Mouse (Mus musculus) kidney, postnatal 25 days (tissue): ENCODE data around the gene Smyd5.

Source experiments
- DNase-seq, 2 experiments: peaks; one replicate each; pipeline ENCODE4 v3.0.0; 2021; ENCODE audit warnings: mixed read lengths in 2 of 2

Smyd5 gene

GRCm38 (mm10) chr6:85431842-85432431 lies at the start of gene Smyd5:
TSS of gene Smyd5 (plus strand) at chr6:85431989.
- peak; percentile 92 to 94 for DNase-seq

GRCm38 (mm10) chr6:85382791-85383190 lies 49.0 kb upstream of the Smyd5 start:
- DNase-seq, result no peak

- DNase-seq, result no peak
These were observed 43.2 kb upstream of the Smyd5 start for GRCm38 (mm10) chr6:85388608-85389007.

GRCm38 (mm10) chr6:85391803-85392202 lies 40.0 kb upstream of the Smyd5 start:
- peak; percentile 84 to 91 for DNase-seq

DNA sequence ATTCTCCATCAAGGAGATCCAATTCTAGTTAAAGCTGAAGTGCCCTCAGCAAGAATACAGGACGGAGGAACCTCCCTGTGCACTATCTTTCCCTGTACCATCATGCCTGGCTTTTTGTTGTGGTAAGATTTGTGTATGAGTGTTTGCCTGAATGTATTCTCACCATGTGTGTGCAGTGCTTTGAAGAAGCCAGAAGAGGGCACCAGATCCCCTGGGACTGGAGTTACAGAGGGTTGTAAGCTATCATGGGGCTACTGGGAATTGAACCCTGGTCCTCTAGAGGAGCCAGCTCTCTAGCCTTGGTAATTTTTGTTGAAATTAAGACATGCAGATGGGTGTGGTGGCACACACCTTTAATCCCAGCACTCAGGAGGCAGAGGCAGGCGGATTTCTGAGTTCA lies 36.4 kb upstream of the Smyd5 start:
- DNase-seq, result peak in 1 of 2 experiments; percentile 17

DNA sequence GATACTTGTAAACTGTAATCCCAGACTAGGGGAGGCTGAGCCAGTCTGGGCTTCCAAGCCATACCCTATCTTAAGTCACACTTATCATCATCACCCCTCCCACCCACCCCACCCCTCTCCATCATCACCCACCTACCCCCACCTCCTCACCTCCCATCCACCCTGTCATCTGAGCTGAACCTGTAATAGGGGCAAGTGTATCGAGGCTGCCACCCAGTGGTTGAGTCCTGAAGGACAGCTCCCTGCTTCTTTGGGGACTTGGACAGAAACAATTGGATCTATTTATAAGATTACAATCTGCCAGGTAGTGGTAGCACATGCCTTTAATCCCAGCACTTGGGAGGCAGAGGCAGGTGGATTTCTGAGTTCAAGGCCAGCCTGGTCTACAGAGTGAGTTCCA lies 34.6 kb upstream of the Smyd5 start:
- DNase-seq, result peak; percentile 60 to 76

DNA sequence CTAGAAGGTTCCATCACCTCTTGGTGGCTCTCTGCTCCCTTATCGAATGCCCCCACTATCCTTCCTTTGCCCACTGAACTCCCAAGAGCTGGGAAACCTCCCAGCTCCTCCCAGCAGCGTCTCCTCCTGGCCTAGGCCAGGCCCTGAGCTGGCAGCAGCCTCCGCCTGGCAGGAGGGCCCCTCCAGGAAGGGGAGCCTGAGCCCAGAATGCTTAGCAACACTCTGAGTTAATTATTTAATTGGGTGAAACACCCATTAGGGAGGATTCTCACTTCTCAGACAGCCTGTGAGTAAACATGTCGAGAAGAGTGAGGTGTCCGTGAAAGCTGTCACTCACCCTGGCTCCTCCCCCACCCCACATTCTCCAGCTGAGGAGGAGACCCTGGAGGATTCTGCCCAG lies 32.1 kb upstream of the Smyd5 start:
- DNase-seq, result peak; percentile 34 to 79

- DNase-seq, result no peak
These were observed 29.2 kb upstream of the Smyd5 start for GRCm38 (mm10) chr6:85402613-85403012.

DNA sequence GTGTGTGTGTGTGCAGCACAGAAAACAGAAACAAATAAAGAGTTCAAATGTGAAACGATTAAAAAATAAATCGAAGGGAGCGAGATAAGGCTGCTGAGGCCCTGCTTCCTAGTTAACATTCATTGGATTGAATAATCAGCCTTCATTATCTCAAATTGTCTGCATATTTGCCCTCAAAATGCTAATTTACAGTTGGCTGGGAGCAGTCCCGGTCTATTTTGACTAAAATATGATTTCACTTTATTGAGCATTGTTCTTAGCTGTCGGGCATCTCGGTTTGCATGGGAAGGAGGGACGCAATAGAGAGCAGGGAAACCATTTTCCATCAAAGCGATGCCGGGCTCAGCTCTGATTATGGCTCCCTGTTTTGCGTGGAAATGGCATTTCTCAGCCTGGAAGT lies 28.8 kb upstream of the Smyd5 start:
- DNase-seq, result no peak

DNA sequence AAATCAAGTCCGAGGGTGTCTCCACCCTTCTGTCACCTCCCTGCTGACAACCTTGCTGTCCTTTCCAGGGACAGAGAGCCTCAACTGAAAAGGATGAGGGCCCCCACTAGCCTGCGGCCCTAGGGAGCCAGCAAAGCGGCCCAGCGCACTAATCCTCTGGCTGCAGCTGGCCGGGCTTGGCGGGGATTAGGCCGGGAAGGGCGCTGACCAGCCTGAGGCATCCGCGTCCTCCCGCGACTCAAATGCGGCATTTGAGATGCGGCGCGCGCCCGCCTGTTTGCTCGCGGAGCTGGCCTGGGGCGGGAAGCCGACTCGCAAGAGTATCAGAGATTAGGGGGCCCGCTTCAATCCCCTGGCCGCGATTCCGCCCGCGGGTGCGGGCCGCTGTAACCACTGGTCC lies 22.8 kb upstream of the Smyd5 start:
- DNase-seq, result no peak

GRCm38 (mm10) chr6:85410771-85411273 lies 21.0 kb upstream of the Smyd5 start:
- peak; percentile 50 to 74 for DNase-seq

DNA sequence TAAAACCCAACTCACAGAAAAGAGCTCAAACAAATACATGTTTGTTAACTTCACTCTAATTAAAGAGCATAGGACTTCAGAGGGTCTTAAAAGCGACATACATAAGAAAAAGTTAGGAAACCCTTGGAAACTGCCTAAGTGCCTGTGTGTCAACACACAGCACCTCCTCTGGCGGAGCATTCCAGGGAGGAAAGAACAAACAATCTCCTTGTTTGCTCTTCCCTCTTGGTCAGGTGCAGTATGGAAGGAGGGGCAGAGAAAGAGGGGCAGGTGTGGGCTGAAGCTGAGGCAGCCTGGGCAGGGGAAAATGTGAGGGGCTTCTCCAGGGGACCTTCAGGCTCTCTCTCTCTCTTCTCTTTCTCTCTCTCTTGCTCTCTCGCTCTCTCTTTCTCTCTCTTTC lies 16.0 kb upstream of the Smyd5 start:
- no peak for DNase-seq

DNA sequence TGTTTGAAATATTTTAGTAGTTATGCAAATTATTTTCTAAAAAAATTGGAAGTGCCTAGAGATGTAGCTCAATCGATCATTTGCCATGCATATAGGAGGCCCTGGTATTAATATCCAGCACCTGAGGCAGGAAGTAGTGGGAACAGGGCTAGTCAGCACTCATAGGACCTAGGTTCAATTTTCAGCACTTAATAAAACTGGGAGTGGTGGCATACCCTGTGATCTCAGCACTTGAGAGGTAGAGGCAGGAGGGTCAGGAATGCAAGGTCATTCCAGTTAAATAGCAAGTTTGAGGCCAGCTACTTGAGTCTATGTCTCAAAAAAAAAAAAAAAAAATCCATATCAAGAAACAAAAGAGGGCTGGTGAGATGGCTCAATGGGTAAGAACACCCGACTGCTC lies 12.6 kb upstream of the Smyd5 start:
- DNase-seq, result no peak

DNA sequence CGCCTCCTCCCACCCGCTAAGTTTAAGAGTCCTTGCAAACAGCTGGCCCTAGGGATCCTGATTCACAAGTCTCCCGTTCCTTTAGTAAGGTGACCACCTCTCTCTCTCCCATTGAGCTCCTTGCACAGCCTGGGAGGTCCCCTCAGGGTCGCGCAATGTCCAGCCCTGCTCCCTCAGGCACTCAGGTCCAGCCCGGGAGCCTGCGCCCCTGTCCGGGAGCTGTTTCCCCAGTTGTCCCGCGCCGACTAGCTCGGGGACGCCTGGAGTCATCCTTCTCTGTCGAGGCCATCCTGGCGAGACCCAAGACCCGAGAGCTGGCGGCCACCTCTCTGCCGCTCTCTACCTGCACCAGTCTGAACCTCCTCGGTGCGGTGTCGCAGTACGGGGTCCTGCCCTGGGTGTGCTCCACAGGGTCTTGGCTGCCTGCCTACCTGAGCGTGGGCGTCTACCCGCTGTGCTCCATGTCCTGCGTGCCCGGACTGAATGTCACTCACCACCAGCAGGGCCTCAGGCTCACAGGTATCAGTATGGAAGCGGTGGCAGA lies 7.9 kb upstream of the Smyd5 start, which contains the start of gene Noto:
Gene Noto, plus strand, starts transcription at position 51 of the 544 bp plus-strand sequence.
- DNase-seq, result no peak

DNA sequence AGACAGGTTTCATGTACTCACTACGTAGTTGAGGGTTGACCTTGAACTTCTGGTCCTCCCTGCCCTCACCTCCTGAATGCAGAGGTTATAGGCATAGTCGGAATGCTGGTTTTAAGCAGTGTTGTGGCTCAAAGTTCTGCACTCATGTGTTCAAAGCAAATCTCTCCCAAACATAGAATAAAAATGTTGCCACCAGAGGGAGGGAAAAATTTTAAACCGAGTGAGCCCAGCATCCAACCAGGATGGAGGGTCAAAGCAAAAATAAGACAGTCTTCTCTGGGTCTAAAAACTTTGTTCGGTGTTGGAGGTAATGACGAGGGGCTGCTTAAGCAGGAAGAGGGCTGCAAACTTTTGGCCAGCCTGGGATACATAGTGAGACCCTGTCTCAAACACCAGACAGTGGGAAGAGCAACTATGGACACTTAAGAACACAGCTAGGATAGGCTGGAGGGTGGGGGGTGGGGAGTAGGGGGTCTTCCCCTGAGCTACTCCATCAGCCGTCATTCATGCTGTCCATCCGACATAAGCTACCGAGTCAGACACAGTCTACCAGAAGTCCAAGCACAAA lies 431 bp upstream of the Smyd5 start:
- no peak for DNase-seq

DNA sequence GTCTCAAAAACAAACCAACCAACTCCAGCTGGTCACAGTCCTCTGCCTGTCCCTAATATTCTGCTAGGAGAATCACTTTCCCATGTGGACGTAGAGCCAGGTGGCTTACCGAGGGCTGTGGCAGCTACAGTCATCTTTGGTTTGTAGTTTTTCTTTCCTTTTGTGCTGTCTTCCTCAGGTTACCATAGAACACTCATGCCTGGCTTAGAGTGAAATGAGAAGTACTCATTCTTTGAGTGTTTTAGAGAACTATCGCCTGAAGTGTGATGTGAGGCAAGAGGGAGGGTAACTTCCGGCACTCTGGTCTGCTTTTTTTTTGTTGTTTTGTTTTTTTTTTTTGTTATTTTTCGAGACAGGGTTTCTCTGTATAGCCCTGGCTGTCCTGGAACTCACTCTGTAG lies 2.1 kb downstream of the Smyd5 start:
- DNase-seq, result no peak

GRCm38 (mm10) chr6:85436204-85436603 lies 4.4 kb downstream of the Smyd5 start:
- DNase-seq, result no peak

GRCm38 (mm10) chr6:85436631-85437030 lies 4.8 kb downstream of the Smyd5 start:
- no peak for DNase-seq

DNA sequence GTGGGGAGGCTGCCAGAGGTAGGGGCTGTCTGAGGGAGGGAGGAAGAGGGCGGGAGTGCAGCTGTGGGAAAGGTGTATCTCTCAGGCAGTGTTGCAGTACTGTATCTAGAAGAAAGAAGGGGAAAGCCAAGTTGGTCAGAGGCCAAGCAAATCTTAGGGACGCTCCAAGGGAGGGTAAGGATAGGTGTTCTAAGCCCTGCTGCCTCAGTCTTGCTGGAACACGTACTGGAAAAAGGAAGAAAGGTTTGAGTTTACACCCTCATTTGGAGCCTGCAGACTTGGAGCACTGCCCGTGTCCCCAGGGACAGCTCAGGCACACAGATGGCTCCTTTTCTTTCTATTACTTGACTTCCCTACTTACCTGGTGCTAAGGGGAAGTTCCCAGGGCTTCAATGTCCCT lies 9.4 kb downstream of the Smyd5 start:
- DNase-seq, result no peak

- no peak for DNase-seq
These were observed 11.9 kb downstream of the Smyd5 start for GRCm38 (mm10) chr6:85443488-85444233.

DNA sequence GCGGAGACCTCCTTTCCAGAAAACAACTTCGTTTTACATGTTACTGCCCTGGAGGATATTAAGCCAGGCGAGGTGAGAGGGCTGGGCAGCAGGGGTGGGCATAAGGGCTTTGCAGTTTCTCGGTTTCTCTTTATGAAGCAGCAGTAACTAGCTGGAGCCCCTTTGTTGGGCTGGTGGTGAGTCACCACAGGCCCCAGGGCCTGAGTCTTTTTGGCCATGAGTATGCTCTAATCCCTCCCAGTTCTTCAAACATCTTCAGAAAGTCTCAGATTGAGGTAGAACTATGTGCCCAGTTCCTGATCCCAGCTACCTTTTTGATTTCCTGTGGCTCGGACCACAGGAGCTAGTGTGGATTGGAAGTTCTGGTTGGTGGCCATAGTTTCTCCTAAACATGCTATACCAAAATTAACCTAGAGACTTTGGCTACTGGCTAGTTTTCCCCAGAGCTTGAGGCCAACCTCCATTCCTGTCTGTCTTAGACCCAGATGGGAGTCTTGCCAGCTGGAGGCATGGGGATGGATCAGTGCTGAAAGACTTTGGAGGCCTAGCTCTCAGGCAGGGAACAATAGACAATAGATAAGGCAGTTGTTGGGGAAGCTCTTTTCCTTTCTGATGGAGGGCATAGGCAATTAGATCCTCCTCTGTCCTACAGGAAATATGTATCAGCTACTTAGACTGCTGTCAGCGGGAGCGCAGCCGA lies 12.6 kb downstream of the Smyd5 start:
- DNase-seq, result no peak

DNA sequence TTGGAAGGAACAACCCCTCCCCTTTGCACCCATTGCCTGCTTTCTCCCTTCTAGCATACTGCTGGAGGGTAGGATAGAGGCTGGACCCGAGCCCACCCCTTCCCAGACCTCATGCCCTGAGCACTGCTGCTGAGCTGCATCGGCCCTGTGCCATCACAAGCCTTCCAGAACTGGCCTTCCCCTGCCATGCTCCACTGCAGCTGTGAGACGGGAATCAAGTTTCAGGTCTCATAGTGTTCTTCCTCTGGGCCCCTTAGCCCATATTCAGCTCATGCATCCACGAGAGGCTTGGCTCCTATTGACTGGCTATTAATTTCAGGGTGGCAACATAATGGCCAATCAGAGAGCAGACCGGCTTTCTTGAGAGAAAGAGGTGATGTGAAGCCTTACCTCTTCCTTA lies 13.5 kb downstream of the Smyd5 start:
- DNase-seq, result no peak

GRCm38 (mm10) chr6:85447351-85447750 lies 15.6 kb downstream of the Smyd5 start:
- DNase-seq, result no peak
